ENCODE assay signal across 17 mouse cellular contexts in the genomic region with DNA sequence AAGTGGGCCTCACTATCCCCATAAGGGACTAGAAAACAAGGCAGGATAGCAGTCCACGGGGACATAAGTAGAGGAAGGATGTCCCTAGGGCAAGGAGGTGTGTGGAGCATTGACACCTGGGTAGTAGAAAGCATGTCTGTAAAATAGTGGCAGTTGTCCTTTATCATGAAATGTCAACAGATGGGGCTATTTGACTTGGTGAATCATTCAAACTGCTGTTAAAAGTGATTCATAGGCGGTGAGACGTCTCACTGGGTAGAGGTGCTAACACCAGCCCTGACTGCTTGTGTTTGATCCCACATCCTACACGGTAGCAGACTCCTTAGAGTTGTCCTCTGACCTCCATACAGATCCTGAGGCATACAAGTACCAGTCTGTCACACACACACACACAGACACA.
"Had no signal": no experiment of that assay in that cellular context is flagged by ENCODE, and none has a peak within 500 bp of the region (broad histone marks: within the 10 kb centered on the region; RNA-seq: fewer than 3 reads in every experiment).

No protein-coding gene starts in this region.

- H3K27me3 ChIP-seq: limb, embryonic 12.5 days; limb, embryonic 15.5 days; midbrain, embryonic 12.5 days; midbrain, embryonic 15.5 days; neural tube, embryonic 12.5 days; neural tube, embryonic 15.5 days had no signal

- H3K4me3 ChIP-seq: limb, embryonic 12.5 days; limb, embryonic 15.5 days; midbrain, embryonic 12.5 days; midbrain, embryonic 15.5 days; neural tube, embryonic 12.5 days; neural tube, embryonic 15.5 days had no signal

- H3K4me1 ChIP-seq: midbrain, embryonic 12.5 days; midbrain, embryonic 15.5 days; neural tube, embryonic 12.5 days had no signal

- DNase-seq: kidney, postnatal 14 days; kidney, postnatal 4 days; left cerebral cortex, postnatal 4 days; liver, postnatal 0 days; lung, embryonic 14.5 days; retina, postnatal 1 day; thymus, postnatal 25 days had no signal

- H3K27ac ChIP-seq: limb, embryonic 12.5 days; limb, embryonic 15.5 days; liver, embryonic 14.5 days; macrophage; midbrain, embryonic 12.5 days; midbrain, embryonic 15.5 days; neural tube, embryonic 12.5 days; neural tube, embryonic 15.5 days had no signal

- H3K9ac ChIP-seq: limb, embryonic 12.5 days; limb, embryonic 15.5 days; liver, embryonic 14.5 days; liver, postnatal 0 days; lung, embryonic 14.5 days; midbrain, embryonic 12.5 days; midbrain, embryonic 15.5 days; neural tube, embryonic 12.5 days; neural tube, embryonic 15.5 days had no signal

- H3K4me2 ChIP-seq: limb, embryonic 12.5 days; limb, embryonic 15.5 days; liver, embryonic 11.5 days; lung, embryonic 14.5 days; midbrain, embryonic 12.5 days; midbrain, embryonic 15.5 days; neural tube, embryonic 12.5 days; neural tube, embryonic 15.5 days had no signal

- H3K36me3 ChIP-seq: limb, embryonic 12.5 days; limb, embryonic 15.5 days; midbrain, embryonic 12.5 days; midbrain, embryonic 15.5 days; neural tube, embryonic 12.5 days; neural tube, embryonic 15.5 days had no signal

- H3K9me3 ChIP-seq: limb, embryonic 12.5 days; limb, embryonic 15.5 days; midbrain, embryonic 12.5 days; midbrain, embryonic 15.5 days; neural tube, embryonic 12.5 days; neural tube, embryonic 15.5 days had no signal

- ATAC-seq: liver, postnatal 0 days; lung, postnatal 0 days; midbrain, embryonic 15.5 days had no signal
